Mouse (Mus musculus): Measurements from ENCODE around the gene Ntng2. TPM values are rescaled to one million over a fixed set of nuclear protein-coding genes. Genes with fewer than 3 reads are reported as not detected.

The Ntng2 gene
- total and polyA plus RNA-seq, 3 experiments, result 5.4 to 19.1 TPM; not detected in 1

DNA sequence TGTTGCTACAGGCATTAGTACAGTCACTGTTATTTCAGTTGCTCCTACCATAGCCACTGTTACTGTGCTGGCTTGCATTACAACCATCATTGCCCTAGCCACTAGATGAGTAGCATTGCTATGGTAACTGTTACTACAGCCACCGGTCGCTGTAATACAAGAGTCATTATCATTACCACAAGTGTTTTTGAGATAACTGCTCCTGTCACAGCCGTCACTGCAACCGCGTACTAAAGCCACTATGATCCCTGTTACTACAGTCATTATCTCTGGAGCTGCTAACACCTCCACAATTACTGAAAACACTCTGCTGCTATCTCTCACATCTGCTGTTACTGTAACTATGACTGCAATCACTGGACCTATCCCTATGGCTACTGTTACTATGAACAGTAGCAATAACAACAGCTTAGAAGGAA lies 24.9 kb upstream of the Ntng2 start:
- peak; percentile 63 for TF ChIP-seq GATA1 (IDR thresholded peaks at IDR 0.05; ENCODE audit: low read depth, low read length)
- no peak for TF ChIP-seq ELF1 (IDR thresholded peaks at IDR 0.05; ENCODE audit: low read depth, low read length)
- TF ChIP-seq ZNF384 (IDR thresholded peaks at IDR 0.05; ENCODE audit: low read depth, low read length), result no peak
- Histone ChIP-seq H3K9me3 (replicated peaks; ENCODE audit: insufficient read depth, low read length) (no peaks in the 10 kb centered on the region), H3K79me2 (ENCODE audit: control insufficient read depth, insufficient read depth, low read length, poor library complexity) (no peaks in the 10 kb centered on the region), H3K9ac (ENCODE audit: control insufficient read depth, low read depth, low read length, poor library complexity, severe bottlenecking) (no peak overlapping the region), H3K4me3 (ENCODE audit: control insufficient read depth in 1 of 2, insufficient read depth in 1 of 2, low read depth in 2 of 2, low read length in 2 of 2) (no peak overlapping the region), H3K27ac (ENCODE audit: control insufficient read depth, low read depth, low read length) (no peak overlapping the region), H3K27me3 (ENCODE audit: control insufficient read depth in 1 of 2, insufficient read depth in 2 of 2, low read length in 2 of 2) (no peaks in the 10 kb centered on the region), H3K4me1 (ENCODE audit: control insufficient read depth in 1 of 2, insufficient read depth in 2 of 2, low read length in 2 of 2) (no peaks in the 10 kb centered on the region), H3K36me3 (ENCODE audit: control insufficient read depth in 1 of 2, insufficient read depth in 2 of 2, low read length in 2 of 2) (no peaks in the 10 kb centered on the region)
- DNase-seq (ENCODE audit: low read depth, low spot score), result peak; percentile 61

DNA sequence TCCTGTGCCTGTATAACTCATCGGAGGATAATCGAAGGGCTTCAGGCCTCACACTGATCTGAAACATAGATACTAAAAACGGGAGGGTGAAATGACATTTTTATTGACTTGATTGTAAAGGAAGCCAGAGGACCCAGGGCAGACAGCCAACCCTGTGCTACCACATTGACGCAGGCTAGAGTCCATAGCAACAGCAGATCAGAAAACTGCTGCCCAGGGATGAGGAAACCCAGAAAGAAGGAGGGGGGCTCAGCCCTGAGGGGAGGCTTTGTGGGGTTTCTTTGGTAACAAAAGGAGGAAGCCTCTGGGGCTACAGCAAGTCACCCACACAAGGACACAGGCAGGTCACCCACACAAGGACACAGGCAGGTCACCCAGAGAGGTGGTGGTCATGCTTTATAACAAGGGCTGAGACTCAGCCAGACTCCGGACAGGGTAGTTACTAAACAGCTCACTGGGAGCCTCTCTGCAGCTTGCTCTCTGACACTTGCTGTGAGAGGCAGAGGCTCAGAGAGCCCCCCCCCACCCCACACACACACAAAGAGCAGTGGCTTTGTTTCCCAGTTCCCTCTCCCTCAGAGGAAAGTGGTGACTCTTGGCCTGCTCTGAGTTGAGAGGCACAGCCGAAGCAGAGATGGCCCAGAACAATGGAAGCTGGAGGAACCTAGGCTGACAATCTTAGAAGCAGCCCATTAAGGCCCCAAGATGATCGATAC lies 19.2 kb upstream of the Ntng2 start:
- Histone ChIP-seq H3K27me3 (ENCODE audit: control insufficient read depth in 1 of 2, insufficient read depth in 2 of 2, low read length in 2 of 2) (peaks cover 0 to 1% of the 10 kb centered on the region in 2 experiments; a peak in 1 of 4 replicates), H3K4me3 (ENCODE audit: control insufficient read depth in 1 of 2, insufficient read depth in 1 of 2, low read depth in 2 of 2, low read length in 2 of 2) (no peak overlapping the region), H3K4me1 (ENCODE audit: control insufficient read depth in 1 of 2, insufficient read depth in 2 of 2, low read length in 2 of 2) (peaks cover 0 to 9% of the 10 kb centered on the region in 2 experiments; a peak in 1 of 4 replicates), H3K79me2 (ENCODE audit: control insufficient read depth, insufficient read depth, low read length, poor library complexity) (no peaks in the 10 kb centered on the region), H3K36me3 (ENCODE audit: control insufficient read depth in 1 of 2, insufficient read depth in 2 of 2, low read length in 2 of 2) (no peaks in the 10 kb centered on the region), H3K9ac (ENCODE audit: control insufficient read depth, low read depth, low read length, poor library complexity, severe bottlenecking) (no peak overlapping the region), H3K9me3 (replicated peaks; ENCODE audit: insufficient read depth, low read length) (no peaks in the 10 kb centered on the region), H3K27ac (ENCODE audit: control insufficient read depth, low read depth, low read length) (no peak overlapping the region)
- peak; percentile 52 for DNase-seq (ENCODE audit: low read depth, low spot score)
- TF ChIP-seq ZKSCAN1 (IDR thresholded peaks at IDR 0.05; ENCODE audit: low read depth, low read length), result no peak
- no peak for TF ChIP-seq MXI1 (IDR thresholded peaks at IDR 0.05; ENCODE audit: low read depth, low read length)
- TF ChIP-seq GABPA (IDR thresholded peaks at IDR 0.05; ENCODE audit: low read depth, low read length), result no peak
- no peak for TF ChIP-seq ZMIZ1 (IDR thresholded peaks at IDR 0.05; ENCODE audit: low read depth, low read length)
- TF ChIP-seq TAL1 (IDR thresholded peaks at IDR 0.05; ENCODE audit: low read length), result no peak
- no peak for TF ChIP-seq NRF1 (IDR thresholded peaks at IDR 0.05; ENCODE audit: insufficient read depth, low read depth, low read length, poor library complexity, severe bottlenecking)
- TF ChIP-seq RCOR1 (IDR thresholded peaks at IDR 0.05; ENCODE audit: low read depth, low read length), result no peak
- no peak for TF ChIP-seq CHD1 (IDR thresholded peaks at IDR 0.05; ENCODE audit: low read depth, low read length)
- TF ChIP-seq CTCF (IDR thresholded peaks at IDR 0.05 in 2 of 3, conservative IDR thresholded peaks at IDR 0.05 in 1 of 3; ENCODE audit: control insufficient read depth in 1 of 3, insufficient read depth in 1 of 3, low read depth in 2 of 3, low read length in 3 of 3, poor library complexity in 1 of 3, severe bottlenecking in 1 of 3), result no peak
- no peak for TF ChIP-seq ELF1 (IDR thresholded peaks at IDR 0.05; ENCODE audit: low read depth, low read length)
- TF ChIP-seq MAFK (IDR thresholded peaks at IDR 0.05; ENCODE audit: borderline replicate concordance, low read depth, low read length), result no peak
- TF ChIP-seq MAX (IDR thresholded peaks at IDR 0.05; ENCODE audit: low read length), result no peak
- TF ChIP-seq ETS1 (IDR thresholded peaks at IDR 0.05; ENCODE audit: low read depth, low read length), result no peak
- no peak for TF ChIP-seq JUND (IDR thresholded peaks at IDR 0.05; ENCODE audit: low read depth, low read length)
- TF ChIP-seq MEF2A (IDR thresholded peaks at IDR 0.05; ENCODE audit: extremely low read depth, insufficient replicate concordance, low read depth, low read length, poor library complexity, severe bottlenecking), result no peak
- TF ChIP-seq SMC3 (IDR thresholded peaks at IDR 0.05; ENCODE audit: low read depth, low read length), result no peak

Measured in MEL (cell line).